Mouse (Mus musculus) lung, embryonic 14.5 days (tissue): ENCODE data around the gene Phlda3. TPM values are rescaled to one million over a fixed set of nuclear protein-coding genes. Genes with fewer than 3 reads are reported as not detected.

Experiments
- ATAC-seq: fragments of 200-750 bp; cut with Nextera tagmentation; 2 replicates; pipeline ENCODE4 v1.8.0; 2017; ENCODE audit warnings: mild to moderate bottlenecking, moderate TSS enrichment, moderate library complexity; ENCODE audit not compliant: insufficient read depth
- DNase-seq: peaks from one replicate; pipeline ENCODE4 v3.0.0-alpha.2; 2015
- H3K27ac ChIP-seq: fragments of 300-500 bp; sonication (generic); 2 replicates; pipeline ENCODE4 v1.5.1; 2014; ENCODE audit warnings: low read depth, mild to moderate bottlenecking, moderate library complexity
- H3K27me3 ChIP-seq: fragments of 300-500 bp; sonication (generic); 2 replicates; pipeline ENCODE4 v1.6.1; 2014; ENCODE audit warnings: low read length, control low read depth; ENCODE audit not compliant: insufficient read depth
- H3K36me3 ChIP-seq: fragments of 300-500 bp; sonication (generic); 2 replicates; pipeline ENCODE4 v1.6.1; 2014; ENCODE audit warnings: control low read depth; ENCODE audit not compliant: insufficient read depth
- H3K4me1 ChIP-seq: fragments of 300-500 bp; sonication (generic); 2 replicates; pipeline ENCODE4 v1.6.1; 2014; ENCODE audit warnings: antibody characterized with exemption, control low read depth; ENCODE audit not compliant: insufficient read depth
- H3K4me2 ChIP-seq: fragments of 300-500 bp; sonication (generic); 2 replicates; pipeline ENCODE4 v1.6.1; 2014; ENCODE audit warnings: mild to moderate bottlenecking
- H3K4me3 ChIP-seq: fragments of 300-500 bp; sonication (generic); 2 replicates; pipeline ENCODE4 v1.5.1; 2014; ENCODE audit warnings: low read depth, low read length
- H3K9ac ChIP-seq: fragments of 300-500 bp; sonication (generic); 2 replicates; pipeline ENCODE4 v1.6.1; 2014
- H3K9me3 ChIP-seq: fragments of 300-500 bp; sonication (generic); 2 replicates; pipeline ENCODE4 v1.6.1; 2016; ENCODE audit warnings: low read depth, low read length, control low read depth
- CTCF ChIP-seq: IDR thresholded peaks from 2 replicates; pipeline ENCODE4 v1.5.1; 2016; ENCODE audit warnings: antibody characterized with exemption, low read depth
- WGBS: fragments of 180-500 bp; shearing (Covaris S2); extraction: QIAGEN DNeasy Blood & Tissue Kit; methylation state at CpG from one replicate; pipeline ENCODE4 v1.1.7; 2014; 5-methylcytosine and 5-hydroxymethylcytosine counted together
- polyA plus RNA-seq: library from polyadenylated mRNA; unstranded; fragments of >200 nt; fragmentation: Nextera tagmentation; extraction: Ambion mirVana; gene quantifications from 2 replicates; pipeline ENCODE4 v1.2.1, GENCODE M21; 2014

Gene Phlda3
- polyA plus RNA-seq, 1 experiment from 2014 or later: 79.5 TPM

DNA sequence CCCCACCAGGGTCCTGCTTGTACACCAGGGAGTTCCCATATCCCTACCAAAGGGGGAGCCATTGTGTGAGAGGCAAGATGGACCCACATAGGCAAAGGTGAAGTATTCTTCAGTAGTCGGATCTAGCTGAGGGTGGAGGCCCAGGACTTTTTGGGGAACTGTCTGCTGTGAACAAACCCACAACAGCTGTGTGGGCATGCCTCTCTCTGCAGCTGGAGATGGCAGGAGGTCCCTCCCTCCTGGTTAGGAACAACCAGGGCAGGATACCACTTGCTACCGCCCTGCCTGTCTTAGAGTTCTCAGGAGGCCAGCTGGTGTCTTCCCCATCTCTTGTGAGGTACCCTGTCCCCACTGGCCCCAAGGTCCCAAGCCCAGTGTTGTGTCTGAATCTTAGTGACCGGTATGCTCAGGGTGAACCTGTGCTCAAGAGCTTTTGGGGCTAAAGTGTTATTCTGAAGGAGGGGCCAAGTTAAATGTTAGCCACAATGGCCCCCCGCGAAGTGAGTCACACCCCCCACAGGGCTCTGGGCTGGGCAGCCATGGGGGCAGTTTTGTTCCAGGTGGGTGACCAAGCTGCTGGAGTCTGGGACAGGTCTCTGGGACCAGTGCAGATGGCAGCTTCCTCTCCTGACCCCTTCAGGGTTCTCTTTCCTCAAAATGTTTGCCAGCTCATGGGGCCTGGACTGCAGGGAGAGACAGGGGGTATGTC lies 47.9 kb downstream of the Phlda3 start:
- Histone ChIP-seq H3K4me1 (no peaks in the 10 kb centered on the region), H3K27me3 (peaks cover 21% of the 10 kb centered on the region), H3K4me3 (no peak overlapping the region), H3K9ac (no peak overlapping the region), H3K4me2 (no peak overlapping the region), H3K9me3 (no peaks in the 10 kb centered on the region), H3K27ac (no peak overlapping the region), H3K36me3 (no peaks in the 10 kb centered on the region)
- 77% methylated on average over 5 of the region's 5 CpGs for WGBS
- ATAC-seq (no peak), DNase-seq (no peak)
- TF ChIP-seq CTCF: no peak

DNA sequence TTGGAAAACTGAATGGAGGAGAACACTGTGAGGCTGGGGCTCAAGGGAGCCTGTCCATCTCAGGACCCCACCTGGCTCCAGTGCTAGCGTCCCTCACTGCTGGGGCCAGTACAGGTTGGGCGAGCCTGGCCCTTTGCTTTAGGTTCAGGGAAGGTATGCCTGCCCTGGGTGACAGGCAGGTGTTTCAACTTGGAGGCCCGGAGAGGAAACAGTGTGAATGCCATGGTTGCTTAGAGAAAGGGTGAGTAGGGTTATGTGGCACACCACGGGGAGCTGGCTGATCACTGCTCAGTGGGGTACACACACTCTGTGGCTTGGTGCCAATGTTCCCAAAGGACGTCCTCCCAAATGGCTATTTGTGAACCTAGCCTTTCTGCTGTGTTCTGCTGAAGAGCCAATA lies 48.6 kb downstream of the Phlda3 start:
- no peak overlapping the region for H3K9ac ChIP-seq
- H3K4me3 ChIP-seq: no peak overlapping the region
- H3K27me3 ChIP-seq: peaks cover 28% of the 10 kb centered on the region
- ATAC-seq: no peak
- no peaks in the 10 kb centered on the region for H3K4me1 ChIP-seq
- no peaks in the 10 kb centered on the region for H3K36me3 ChIP-seq
- 73% methylated on average over 5 of the region's 5 CpGs for WGBS
- no peak for TF ChIP-seq CTCF
- DNase-seq: no peak
- no peak overlapping the region for H3K27ac ChIP-seq
- no peak overlapping the region for H3K4me2 ChIP-seq
- H3K9me3 ChIP-seq: no peaks in the 10 kb centered on the region

- H3K27me3 ChIP-seq: peaks cover 36% of the 10 kb centered on the region
- H3K4me1 ChIP-seq: no peaks in the 10 kb centered on the region
- H3K9ac ChIP-seq: no peak overlapping the region
- H3K36me3 ChIP-seq: no peaks in the 10 kb centered on the region
- no peak for ATAC-seq
- H3K9me3 ChIP-seq: no peaks in the 10 kb centered on the region
- H3K4me3 ChIP-seq: no peak overlapping the region
- no peak for DNase-seq
- no peak overlapping the region for H3K27ac ChIP-seq
- no peak overlapping the region for H3K4me2 ChIP-seq
- 41% methylated on average over 4 of the region's 4 CpGs for WGBS
- no peak for TF ChIP-seq CTCF
These were observed 51.7 kb downstream of the Phlda3 start for GRCm38 (mm10) chr1:135817595-135817994.

- H3K9me3 ChIP-seq: no peaks in the 10 kb centered on the region
- peak within 1 kb of the TSS; percentile 60 for H3K9ac ChIP-seq
- DNase-seq (peak; percentile 72), ATAC-seq (peak; percentile 73)
- H3K27ac ChIP-seq: no peak within 1 kb of the TSS
- peak within 1 kb of the TSS; percentile 94 for H3K4me2 ChIP-seq
- WGBS: under 1% methylated on average over 63 of the region's 63 CpGs
- no peaks in the 10 kb centered on the region for H3K4me1 ChIP-seq
- no peak for TF ChIP-seq CTCF
- H3K27me3 ChIP-seq: peaks cover 36% of the 10 kb centered on the region
- H3K4me3 ChIP-seq: peak within 1 kb of the TSS; percentile 52
- H3K36me3 ChIP-seq: no peaks in the 10 kb centered on the region
These were observed 52.7 kb downstream of the Phlda3 start, which contains the start of gene Lad1 for GRCm38 (mm10) chr1:135818481-135819086. Gene Lad1, plus strand, starts transcription at chr1:135818598.

Other genes starting within 250 kb of the Phlda3 start
- 19.6 and 21.7 TPM in 2 replicates for gene Nav1, start 158.8 kb upstream of the Phlda3 start, polyA plus RNA-seq
- 271 and 297 TPM in 2 replicates for gene Csrp1, start 46.1 kb upstream of the Phlda3 start, polyA plus RNA-seq
- 11.4 and 63.9 TPM in 2 replicates for gene Tnni1, start 13.3 kb downstream of the Phlda3 start, polyA plus RNA-seq
- gene Lad1, start 52.5 kb downstream of the Phlda3 start, polyA plus RNA-seq: 14.4 and 14.5 TPM in 2 replicates
- 6.0 and 57.2 TPM in 2 replicates for gene Tnnt2, start 70.2 kb downstream of the Phlda3 start, polyA plus RNA-seq
- 0.09 TPM in 1 of 2 replicates, not detected in the other for gene Pkp1, start 153.1 kb downstream of the Phlda3 start, polyA plus RNA-seq
- not detected in 2 replicates for gene Igfn1, start 240.2 kb downstream of the Phlda3 start, polyA plus RNA-seq
- 72.7 and 76.3 TPM in 2 replicates for gene Tmem9, start 242.0 kb downstream of the Phlda3 start, polyA plus RNA-seq